Mouse (Mus musculus): ENCODE measurements around the gene Rps6ka6.

GRCm38 (mm10) chrX:111462092-111462491 is 75.7 kb downstream of the Rps6ka6 start:
- TF ChIP-seq CTCF (IDR thresholded peaks at IDR 0.05; ENCODE audit: low read depth): no peak
- no peak for TF ChIP-seq EP300 (IDR thresholded peaks at IDR 0.05; ENCODE audit: low read depth)
